Mouse (Mus musculus) inflammation-experienced regulatory T-cells, adult 16 weeks (primary cell): Measurements from ENCODE around the gene Gm49384. TPM values are rescaled to one million over a fixed set of nuclear protein-coding genes. Genes with fewer than 3 reads are reported as not detected.

Experiments used
- polyA plus RNA-seq: library from polyadenylated mRNA; unstranded; fragments of 100-300 nt; shearing (Covaris generic); gene quantifications from one replicate; pipeline ENCODE4 v1.2.1, GENCODE M21; 2017

Gene Gm49384
- polyA plus RNA-seq, result 20.6 TPM

DNA sequence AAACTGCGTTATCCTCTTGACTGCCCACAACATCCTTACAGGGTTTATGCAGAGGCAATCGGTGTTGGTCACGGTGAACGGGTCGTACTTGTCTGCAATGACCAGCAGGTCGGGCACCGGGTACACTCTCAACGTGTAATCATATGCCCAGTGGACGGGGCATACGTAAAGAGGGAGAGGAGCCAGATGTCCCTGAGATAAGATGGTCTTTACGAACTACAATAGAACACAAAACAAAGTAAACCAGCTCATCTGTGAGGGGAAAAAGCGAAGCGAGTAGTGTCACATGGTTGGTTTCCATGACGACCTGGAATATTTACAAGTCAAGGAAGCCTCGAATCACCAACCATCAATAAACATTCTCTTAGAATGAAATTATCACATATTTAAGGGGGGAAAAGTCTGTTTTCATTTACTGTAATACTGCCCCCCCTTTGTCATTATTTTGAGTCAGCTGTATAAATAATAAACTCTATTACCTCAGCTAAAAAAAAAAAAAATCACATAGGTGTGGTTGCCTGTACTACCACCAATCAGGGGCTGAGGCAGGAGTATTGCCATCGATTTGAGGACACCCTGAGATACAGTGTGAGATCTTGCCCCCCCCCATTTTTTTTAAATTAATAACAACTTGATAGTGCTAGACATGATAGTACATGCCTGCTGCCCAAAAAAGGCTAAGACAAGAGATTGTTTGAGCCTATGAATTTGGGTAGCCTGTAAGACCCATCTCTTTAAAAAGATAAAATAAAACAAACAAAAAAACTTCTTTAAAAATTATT lies at the start of gene Gm49384:
Gm49384 (minus strand) TSS at position 216 of the 782 bp plus-strand sequence.

DNA sequence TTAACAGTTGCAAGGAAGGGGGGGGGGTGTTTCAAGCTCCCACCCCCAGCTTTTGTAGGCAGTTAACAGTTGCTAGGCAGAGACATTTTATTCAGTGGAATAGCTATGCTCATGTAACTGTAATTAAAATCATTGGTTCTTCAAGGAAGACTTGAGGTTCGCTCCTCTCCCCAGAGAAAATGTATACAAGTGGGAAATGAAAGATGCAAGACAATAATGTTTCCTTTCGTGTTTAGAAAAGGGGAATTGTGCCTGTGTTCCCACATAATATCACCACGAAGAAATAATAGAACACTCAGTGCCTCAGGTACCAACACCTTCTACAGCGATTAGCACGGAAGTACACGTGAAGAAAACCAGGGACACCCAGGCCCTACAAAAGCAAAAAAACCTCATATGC lies 36.8 kb upstream of the Gm49384 start, which contains the start of gene Klhdc1:
Klhdc1 (plus strand) TSS at position 301 of the 400 bp plus-strand sequence.

DNA sequence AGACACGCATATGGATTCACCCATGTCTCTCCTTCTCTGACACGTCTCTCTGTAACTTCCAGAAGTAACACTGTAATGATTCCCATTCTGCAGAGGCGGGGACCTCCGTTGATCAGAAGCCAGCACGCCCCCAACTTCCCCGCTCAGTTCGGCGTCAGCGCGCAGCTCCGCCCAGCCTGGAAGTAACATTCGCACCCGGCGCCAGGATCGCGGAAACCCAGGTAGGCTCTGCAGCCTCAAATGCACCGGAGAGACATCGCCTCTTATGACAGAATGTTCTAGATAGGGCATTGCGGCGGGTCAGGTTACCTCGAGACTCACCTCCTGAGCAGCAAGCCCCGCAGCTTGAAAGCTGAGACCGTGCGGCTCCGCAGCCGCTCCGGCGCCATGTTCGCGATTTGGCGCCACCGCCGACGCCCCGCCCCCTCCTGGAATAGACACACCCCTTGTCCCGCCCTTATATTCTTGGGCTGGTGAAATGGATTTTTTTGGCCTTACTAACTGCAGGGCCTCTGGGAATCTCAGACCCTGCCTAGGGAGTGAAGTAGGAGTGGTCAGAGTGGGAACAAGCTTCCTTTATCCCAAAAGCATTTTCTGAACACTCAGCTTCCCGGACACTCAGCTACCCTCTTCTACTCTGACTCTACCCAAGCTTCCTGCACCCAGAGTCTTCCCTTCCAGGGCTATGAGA lies 23.9 kb upstream of the Gm49384 start, which contains the start of gene Pole2:
Pole2 (minus strand) TSS at position 420 of the 691 bp plus-strand sequence.

DNA sequence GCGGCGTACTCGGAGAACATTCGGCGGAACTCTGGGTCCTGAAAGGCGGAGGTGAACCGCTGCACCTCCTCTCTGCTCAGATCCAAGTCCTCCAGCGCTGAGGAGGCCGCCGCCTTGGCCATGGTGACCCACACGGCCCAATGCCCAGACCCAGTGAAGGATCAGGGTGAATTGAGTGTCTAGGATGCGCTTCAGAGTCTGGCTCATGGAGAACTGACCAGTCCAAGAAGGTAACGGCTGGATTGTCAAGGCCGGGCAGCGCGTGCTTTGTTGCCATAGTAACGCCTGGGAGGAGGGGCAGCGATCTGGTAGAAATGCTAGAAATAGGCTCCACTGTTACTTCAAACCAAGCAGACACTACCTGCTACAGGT lies 5.9 kb downstream of the Gm49384 start, which contains the start of gene Dnaaf2:
Dnaaf2 (minus strand) TSS at position 266 of the 372 bp plus-strand sequence.

DNA sequence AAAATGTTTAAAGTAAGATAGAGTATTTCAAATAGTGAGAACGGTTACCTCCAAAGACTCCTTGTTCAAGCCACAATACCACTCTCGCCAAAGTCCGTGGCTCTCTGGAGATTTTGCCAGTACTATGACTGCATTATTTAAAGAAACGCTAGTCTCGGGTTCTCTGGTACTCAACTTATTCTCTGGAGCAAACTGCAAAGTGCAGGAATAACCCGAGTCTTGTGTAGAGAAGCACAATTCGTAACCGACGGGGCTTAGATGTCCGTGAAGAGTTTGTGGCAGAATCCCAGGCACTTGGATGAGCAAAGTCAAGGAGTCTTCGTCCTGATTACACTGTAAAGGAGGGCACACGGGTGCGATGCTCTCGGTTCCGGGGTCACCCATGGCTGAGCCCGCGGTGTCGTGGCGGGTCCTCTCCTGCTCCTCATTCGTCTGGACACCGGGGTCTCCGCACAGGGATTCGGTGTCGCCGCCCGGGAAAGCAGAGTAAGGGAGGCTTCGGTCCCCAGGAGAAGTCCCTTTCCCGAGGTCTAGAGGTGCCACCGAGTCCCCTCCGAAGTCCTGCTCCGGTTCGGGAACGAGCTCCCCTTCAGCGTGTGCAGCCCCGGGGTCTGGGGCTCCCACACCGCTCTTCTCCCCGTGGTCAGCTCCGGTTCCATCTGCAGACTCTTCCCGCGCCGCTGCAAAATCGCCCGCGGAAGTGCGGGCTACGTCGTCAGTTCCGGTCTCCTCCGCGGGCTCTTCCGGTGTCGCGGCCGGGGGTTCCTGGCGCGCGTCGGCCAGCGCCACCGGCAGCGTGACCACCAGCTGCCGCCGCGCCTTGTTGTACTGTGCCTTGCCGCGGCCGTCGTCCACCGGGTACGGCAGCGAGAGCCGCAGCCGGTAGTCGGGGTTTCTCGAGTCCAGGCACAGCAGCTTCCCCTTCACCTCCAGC lies 7.4 kb downstream of the Gm49384 start, which contains the start of gene Gm49383:
Gm49383 (minus strand) TSS at position 661 of the 934 bp plus-strand sequence.

DNA sequence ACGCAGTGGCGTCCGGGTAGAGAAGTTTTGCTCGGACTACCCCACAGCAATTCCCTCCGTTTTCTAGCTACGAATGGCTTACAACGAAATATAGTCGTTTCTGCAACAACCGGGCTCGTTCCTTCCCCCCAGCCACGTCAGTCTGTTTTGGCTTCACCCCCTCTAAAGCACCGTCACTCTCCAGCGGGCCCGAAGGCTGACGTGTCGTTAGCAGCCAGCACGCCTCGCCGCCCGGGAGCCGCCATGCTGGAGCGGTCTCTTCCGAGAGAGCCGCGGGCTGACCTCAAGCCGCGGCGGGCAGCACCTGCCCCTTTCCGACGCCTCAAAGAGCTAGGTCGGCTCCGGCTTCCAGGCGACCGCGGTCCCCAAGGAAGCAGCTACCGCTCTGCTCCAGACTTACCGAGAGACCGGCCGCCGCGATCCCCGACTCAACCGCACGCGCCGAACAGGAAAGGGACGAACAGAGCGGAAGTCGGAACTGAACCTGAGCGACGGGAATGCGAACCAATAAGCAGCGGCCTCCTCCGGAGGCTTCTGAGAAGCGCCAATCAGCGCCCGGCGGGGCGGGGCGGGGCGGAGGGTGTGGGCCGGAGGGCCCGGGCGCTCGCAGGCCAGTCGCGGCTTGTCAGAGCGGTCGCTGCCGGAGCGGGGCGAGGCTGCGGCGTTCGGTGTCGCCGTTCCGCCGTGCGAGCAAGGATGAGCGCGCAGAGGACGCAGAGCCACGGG lies 20.3 kb downstream of the Gm49384 start, which contains the start of the genes Rpl36al and Mgat2:
Rpl36al (minus strand) TSS at position 501 of the 726 bp plus-strand sequence.
Mgat2 (plus strand) TSS at position 575 of the 726 bp plus-strand sequence.

DNA sequence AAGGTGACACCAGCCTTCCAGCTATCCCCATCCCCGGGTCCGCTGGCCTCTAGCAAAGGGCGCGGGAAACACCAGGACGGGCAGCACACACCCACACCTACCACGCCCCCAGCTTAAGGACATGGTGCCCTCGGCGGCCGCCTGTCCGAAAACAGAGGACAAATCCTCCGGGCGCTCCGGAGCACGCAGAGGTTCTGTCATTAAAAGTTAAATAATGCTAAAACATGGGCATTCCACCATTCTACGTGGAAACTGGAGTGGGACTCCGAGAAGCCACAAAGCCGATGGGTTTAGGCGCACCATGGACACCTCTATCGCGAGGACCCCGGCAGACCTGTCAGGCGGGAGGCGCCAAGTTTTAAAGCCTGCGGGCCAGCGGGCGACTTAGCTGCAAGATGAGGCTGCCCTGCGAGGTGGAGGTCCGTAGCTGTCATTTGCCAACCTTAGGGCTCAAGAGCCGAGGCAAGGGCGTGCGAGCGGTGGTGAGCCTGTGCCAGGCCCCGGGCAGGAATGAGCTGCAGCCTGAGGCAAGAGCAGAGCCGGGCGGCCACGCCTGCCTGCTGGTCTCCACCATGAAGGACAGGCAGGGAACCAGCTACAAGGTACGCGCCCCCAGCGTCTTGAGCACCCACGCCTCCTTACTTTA lies 35.5 kb downstream of the Gm49384 start, which contains the start of gene Lrr1:
Lrr1 (plus strand) TSS at position 354 of the 646 bp plus-strand sequence.

DNA sequence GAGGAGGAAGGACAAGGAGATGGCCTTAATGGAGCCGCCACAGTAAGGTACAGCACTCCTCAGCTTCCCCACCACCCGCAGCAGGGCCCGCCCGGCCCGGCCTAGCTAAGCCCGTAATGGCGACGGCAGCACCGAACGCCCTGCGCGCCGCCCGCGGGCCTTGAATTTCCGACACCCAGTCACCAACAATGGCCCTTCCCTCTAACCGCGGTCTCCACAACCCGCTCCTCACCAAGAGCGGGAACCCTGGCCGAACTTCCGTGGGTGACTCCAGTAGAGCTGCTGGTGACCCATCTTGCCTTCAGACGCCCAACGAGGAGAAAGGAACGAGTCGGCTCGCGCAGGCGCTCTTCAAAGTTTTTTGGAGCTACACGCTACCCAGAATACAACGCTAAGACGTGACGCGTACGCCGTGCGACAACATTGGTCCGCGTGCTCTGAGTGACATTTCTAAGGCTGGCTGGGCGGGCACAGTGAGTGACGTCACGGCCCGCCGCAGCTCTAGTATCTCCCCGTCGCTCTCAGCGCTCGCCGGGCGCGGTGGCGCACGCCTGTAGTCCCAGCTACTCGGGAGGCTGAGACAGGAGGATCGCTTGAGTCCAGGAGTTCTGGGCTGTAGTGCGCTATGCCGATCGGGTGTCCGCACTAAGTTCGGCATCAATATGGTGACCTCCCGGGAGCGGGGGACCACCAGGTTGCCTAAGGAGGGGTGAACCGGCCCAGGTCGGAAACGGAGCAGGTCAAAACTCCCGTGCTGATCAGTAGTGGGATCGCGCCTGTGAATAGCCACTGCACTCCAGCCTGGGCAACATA lies 45.1 kb downstream of the Gm49384 start, which contains the start of gene Rps29:
Rps29 (minus strand) TSS at position 422 of the 813 bp plus-strand sequence.

Other genes starting within 250 kb of the Gm49384 start
- gene Rps29, start 45.1 kb downstream of the Gm49384 start, polyA plus RNA-seq, result 1,879 TPM
- 2.4 TPM for gene Lrr1, start 35.5 kb downstream of the Gm49384 start, polyA plus RNA-seq
- gene Rpl36al, start 20.2 kb downstream of the Gm49384 start, polyA plus RNA-seq, result 421 TPM
- 24.1 TPM for gene Mgat2, start 20.1 kb downstream of the Gm49384 start, polyA plus RNA-seq
- gene Gm49383, start 7.2 kb downstream of the Gm49384 start, polyA plus RNA-seq, result 23.6 TPM
- gene Dnaaf2, start 5.8 kb downstream of the Gm49384 start, polyA plus RNA-seq, result 7.8 TPM
- 7.7 TPM for gene Pole2, start 23.9 kb upstream of the Gm49384 start, polyA plus RNA-seq
- gene Klhdc1, start 36.9 kb upstream of the Gm49384 start, polyA plus RNA-seq, result 23.7 TPM
- gene Klhdc2, start 92.4 kb upstream of the Gm49384 start, polyA plus RNA-seq, result 12.8 TPM
- 152 TPM for gene Nemf, start 152.9 kb upstream of the Gm49384 start, polyA plus RNA-seq
- 13.7 TPM for gene Arf6, start 167.9 kb upstream of the Gm49384 start, polyA plus RNA-seq
- gene Gm9887, start 168.2 kb upstream of the Gm49384 start, polyA plus RNA-seq, result not detected